Mouse (Mus musculus): ENCODE data around the gene Fbxl13. TPM values are rescaled to one million over a fixed set of nuclear protein-coding genes. Genes with fewer than 3 reads are reported as not detected.

The Fbxl13 gene
- polyA plus RNA-seq, 1 experiment, result 1.8 TPM

DNA sequence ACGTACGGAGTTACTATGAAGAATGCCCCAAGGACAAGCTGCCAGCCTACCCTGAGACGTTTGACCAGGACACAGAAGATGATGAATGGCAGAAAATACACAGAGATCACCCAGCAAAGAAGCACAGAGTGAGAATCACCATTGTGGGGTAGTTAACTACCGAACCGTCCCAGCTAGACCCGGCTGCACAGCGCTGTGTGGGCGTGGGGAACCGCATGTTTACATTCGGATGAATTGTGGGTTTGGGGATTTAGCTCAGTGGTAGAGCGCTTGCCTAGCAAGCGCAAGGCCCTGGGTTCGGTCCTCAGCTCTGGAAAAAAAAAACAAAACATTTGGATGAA is 70.3 kb downstream of the Fbxl13 start:
- no peak for DNase-seq (ENCODE audit: low spot score)

- DNase-seq (ENCODE audit: low spot score), result no peak
Observed at GRCm38 (mm10) chr5:21574386-21575209, 70.8 kb downstream of the Fbxl13 start.

GRCm38 (mm10) chr5:21572764-21573416 is 72.5 kb downstream of the Fbxl13 start:
- no peak for DNase-seq (ENCODE audit: low spot score)

GRCm38 (mm10) chr5:21567784-21568183 is 77.7 kb downstream of the Fbxl13 start:
- no peak for DNase-seq (ENCODE audit: low spot score)

- DNase-seq (ENCODE audit: low spot score), result no peak
Observed at GRCm38 (mm10) chr5:21565392-21566065, 79.9 kb downstream of the Fbxl13 start.

DNA sequence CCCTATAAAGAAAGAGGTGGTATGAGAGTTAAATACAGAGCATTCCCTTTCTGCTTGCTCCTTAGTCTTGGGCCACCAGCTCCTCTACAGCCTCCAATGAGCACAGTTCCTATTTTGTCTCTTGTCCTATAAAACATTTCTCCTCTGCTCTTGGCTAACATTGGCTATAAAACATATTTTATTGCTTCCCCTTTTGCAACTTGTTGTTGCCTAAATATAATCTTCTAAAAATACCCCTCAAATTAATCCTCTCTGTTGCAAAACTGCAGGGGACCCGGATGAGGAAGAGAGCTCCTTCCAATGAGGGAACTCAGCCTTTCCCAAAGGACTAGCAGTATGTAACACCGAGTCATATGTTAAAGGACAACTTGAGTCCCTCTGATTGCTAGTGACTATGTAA is 81.5 kb downstream of the Fbxl13 start:
- DNase-seq (ENCODE audit: low spot score), result no peak

- no peak for DNase-seq (ENCODE audit: low spot score)
Observed at GRCm38 (mm10) chr5:21556502-21556901, 88.9 kb downstream of the Fbxl13 start.

DNA sequence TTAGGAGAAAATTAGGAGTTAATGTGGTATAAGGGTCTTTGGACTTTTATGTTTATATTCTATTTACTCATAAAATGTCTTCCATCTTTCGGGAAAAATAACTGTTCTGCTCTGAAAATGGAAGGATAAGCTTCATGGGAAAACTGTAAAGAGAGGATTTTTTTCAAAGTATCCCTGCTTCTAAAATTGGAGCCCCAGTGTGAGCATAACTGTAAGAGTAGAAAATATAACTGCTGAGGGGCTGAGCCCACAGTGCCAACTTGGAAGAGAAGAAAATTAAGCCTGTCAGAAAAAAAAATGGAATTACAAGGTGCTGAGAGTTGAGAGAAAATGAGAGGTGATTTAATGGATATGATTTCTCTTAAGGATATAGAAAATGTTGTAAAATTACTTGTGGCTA is 90.7 kb downstream of the Fbxl13 start:
- no peak for DNase-seq (ENCODE audit: low spot score)

- DNase-seq (ENCODE audit: low spot score), result no peak
Observed at GRCm38 (mm10) chr5:21553685-21554084, 91.7 kb downstream of the Fbxl13 start.

DNA sequence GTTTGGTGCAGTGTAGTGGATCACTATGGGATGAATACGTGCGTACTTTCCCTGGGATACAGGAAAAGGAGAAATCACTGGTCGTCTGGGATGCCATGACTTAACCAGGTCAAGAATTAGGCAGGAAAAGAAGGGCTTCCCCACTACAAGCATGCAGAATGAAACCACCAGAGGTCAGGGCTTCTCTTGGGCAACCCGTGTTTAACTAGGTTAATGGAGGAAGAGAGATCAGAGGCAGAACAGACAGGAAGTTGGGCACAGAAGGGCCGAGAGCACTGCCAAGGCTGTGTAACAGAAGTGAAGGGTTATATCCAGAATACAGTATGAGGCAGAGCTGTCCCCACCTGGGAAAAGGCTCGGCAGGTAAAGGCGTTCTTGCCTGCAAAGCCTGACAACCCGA is 98.4 kb downstream of the Fbxl13 start:
- no peak for DNase-seq (ENCODE audit: low spot score)

DNA sequence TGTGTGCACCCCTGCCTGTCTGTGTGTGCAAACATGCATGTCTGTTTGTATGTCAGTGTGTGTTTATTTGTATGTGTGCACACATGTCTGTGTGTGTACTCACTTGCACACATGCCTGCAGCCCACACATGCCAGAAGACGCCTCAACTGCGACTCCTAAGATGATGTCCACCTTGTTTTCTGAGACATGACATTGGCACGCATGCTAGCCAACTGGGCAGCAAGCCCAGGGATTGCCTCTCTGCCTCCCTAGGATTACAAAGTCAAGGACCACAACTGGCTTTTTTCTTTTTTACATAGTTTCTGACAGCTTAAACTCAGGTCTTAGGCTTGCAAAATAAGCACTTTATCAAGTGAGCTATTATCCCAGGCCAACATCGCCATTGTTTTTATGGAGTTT is 99.6 kb downstream of the Fbxl13 start:
- DNase-seq (ENCODE audit: low spot score), result no peak

DNA sequence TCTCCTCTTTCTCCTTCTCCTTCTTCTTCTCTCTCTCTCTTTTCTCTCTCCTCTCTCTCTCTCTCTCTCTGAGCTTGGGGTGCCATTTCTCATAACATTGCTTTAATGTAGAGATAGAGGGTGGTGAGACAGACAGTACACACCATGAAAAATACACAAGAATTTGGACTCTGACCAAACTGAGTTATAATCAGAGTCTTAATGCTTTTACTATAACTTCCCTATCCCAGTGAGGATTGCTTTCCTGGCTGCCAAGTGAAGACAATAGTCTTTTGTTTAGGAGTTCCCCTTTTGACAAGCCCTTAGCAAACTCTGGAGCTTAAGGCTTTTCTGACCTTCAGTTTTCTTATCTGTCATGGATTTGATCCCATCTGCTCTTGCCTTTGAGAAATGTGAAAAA is 100.2 kb downstream of the Fbxl13 start:
- DNase-seq (ENCODE audit: low spot score), result no peak

GRCm38 (mm10) chr5:21544821-21545220 is 100.6 kb downstream of the Fbxl13 start:
- no peak for DNase-seq (ENCODE audit: low spot score)

GRCm38 (mm10) chr5:21543409-21544201 is 101.8 kb downstream of the Fbxl13 start, which contains the start of gene Lrrc17:
Lrrc17 (plus strand) TSS chr5:21543559.
- DNase-seq (ENCODE audit: low spot score), result no peak

DNA sequence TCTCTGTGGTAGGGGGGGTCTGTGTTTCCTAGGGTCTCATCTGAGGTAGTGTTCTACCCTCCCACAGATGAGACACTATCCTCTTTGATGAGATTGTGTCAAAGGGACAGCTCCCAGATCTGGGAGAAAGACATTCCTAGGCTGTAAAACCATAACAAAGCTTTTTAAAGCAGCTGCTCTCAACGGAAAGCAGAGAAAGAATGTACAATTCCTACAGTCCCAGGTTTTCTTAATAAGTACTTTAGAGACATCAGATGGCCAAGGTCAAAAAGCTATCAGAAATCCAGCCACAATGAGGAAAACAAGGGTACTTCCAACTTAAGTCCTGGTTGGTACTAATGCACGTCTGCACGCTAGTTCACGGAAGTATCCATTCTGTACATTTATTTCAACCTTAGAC is 103.2 kb downstream of the Fbxl13 start:
- DNase-seq (ENCODE audit: low spot score), result no peak

DNA sequence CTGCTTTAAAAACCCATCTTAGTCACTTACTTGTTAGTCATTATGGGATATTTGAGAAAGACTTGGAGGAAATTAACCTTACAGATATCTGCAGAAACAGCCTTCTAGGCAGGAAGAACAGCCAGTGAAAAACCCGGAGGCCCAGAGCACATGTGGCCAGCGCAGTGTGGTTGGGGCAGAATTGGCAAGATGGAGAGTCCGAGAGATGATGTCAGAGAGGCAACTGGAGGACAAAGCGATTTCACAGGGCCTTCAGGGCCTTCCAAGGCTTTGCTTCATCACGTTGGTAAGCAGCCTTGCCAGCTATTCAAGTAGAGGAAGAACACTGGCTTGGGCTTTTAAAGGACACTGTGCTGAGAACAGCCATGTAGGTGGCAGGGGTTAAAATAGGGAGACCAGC is 112.5 kb downstream of the Fbxl13 start:
- no peak for DNase-seq (ENCODE audit: low spot score)

- DNase-seq (ENCODE audit: low spot score), result no peak
Observed at GRCm38 (mm10) chr5:21532126-21532525, 113.3 kb downstream of the Fbxl13 start.

DNA sequence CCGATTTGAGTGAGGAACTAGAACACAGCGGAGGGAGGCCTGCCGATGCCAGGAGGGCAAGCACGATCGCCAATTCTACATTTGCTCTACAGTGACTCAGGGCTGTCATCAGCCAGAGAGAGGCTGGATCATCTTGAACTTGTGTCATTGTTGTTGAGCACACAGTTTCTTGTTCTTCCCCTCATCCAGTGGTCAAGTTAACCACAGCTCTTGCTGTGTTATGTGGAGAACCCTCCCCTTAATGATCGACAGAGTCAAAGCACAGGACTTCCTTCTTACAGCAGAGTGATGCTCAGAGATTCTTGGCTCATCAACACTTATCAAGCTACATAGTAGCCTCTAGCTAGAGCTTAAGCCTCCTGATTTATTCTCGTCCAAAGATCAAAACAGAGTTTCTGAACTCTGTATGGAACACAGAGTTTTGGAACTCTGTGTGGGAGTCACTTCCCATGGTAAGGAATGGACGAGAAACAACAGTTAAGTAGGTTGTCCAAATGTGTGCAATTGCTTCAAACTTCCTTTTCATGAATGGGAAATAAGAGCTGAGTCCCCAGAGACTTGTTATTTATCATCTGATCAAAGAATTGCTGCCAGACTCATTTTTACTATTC is 116.2 kb downstream of the Fbxl13 start:
- no peak for DNase-seq (ENCODE audit: low spot score)

- DNase-seq (ENCODE audit: low spot score), result no peak
Observed at GRCm38 (mm10) chr5:21528068-21528842, 117.2 kb downstream of the Fbxl13 start.

- DNase-seq (ENCODE audit: low spot score), result no peak
Observed at GRCm38 (mm10) chr5:21527488-21527911, 117.9 kb downstream of the Fbxl13 start.
